Comparison of ENCODE assay signal across 8 mouse cellular contexts in genomic region chr15:85670789-85671700, GRCm38 (mm10).
A peak's percentile ranks its signal among the peaks of the same experiment; 100 is the strongest.
DNase-seq lines count a peak whose midpoint lies in the region; ATAC-seq and TF ChIP-seq lines count a peak whose summit lies in the region.

No protein-coding gene starts in this region.

- peak; percentile 77 for ATAC-seq in hindbrain, postnatal 0 days
- no peak for ATAC-seq in erythroid progenitor cell, adult 5-6 weeks (replicated peaks; ENCODE audit: low FRiP score, poor library complexity, severe bottlenecking)

- intact Hi-C loops in left cerebral cortex, postnatal 14 days (cut with DNase I), result loop anchor here (2.0 kb wide), 2 partner anchors 38 to 58 kb away; no protein-coding TSS in a partner anchor

- H3K4me3 ChIP-seq in hindbrain, postnatal 0 days (ENCODE audit: low read length), result peak overlapping the region; percentile 94
- H3K4me3 ChIP-seq in megakaryocyte, embryonic 14.5 days (replicated peaks), result peak overlapping the region; percentile 90

- peak; percentile 86 for DNase-seq in adipocyte (ENCODE audit: low spot score)
- DNase-seq in cerebellum, adult 9-10 months, result peak; percentile 87
- DNase-seq in gastrocnemius, postnatal 10 days, result peak; percentile 93
- peak; percentile 93 for DNase-seq in hindbrain, postnatal 0 days (ENCODE audit: low spot score)
- peak; percentile 86 to 90 for DNase-seq in left cerebral cortex, postnatal 14 days (ENCODE audit: low spot score in 2 of 2)
- DNase-seq in spleen, adult 18-20 months, result peak; percentile 36 to 37

- H3K36me3 ChIP-seq in hindbrain, postnatal 0 days (ENCODE audit: insufficient read depth, low read length), result no peaks in the 10 kb centered on the region
- H3K36me3 ChIP-seq in megakaryocyte, embryonic 14.5 days (replicated peaks; ENCODE audit: low read length), result no peaks in the 10 kb centered on the region

- no peaks in the 10 kb centered on the region for H3K27me3 ChIP-seq in hindbrain, postnatal 0 days (ENCODE audit: insufficient read depth, low read length)
- peaks cover 82% of the 10 kb centered on the region for H3K27me3 ChIP-seq in megakaryocyte, embryonic 14.5 days (replicated peaks)

- under 1% methylated on average over 116 of the region's 141 CpGs for WGBS in hindbrain, postnatal 0 days

- H3K4me1 ChIP-seq in hindbrain, postnatal 0 days (ENCODE audit: insufficient read depth, low read length), result peaks cover 29% of the 10 kb centered on the region; the same call in 1 of the 2 replicates
- H3K4me1 ChIP-seq in megakaryocyte, embryonic 14.5 days, result peaks cover 32% of the 10 kb centered on the region

- H3K4me2 ChIP-seq in hindbrain, postnatal 0 days (ENCODE audit: low read depth, low read length), result peak overlapping the region; percentile 74

- H3K9ac ChIP-seq in hindbrain, postnatal 0 days (replicated peaks; ENCODE audit: low read length), result peak overlapping the region; percentile 96

- no peak for TF ChIP-seq CTCF in hindbrain, postnatal 0 days (IDR thresholded peaks at IDR 0.05; ENCODE audit: low read depth)

- no peaks in the 10 kb centered on the region for H3K9me3 ChIP-seq in hindbrain, postnatal 0 days (ENCODE audit: low read length)
- no peaks in the 10 kb centered on the region for H3K9me3 ChIP-seq in megakaryocyte, embryonic 14.5 days

- H3K27ac ChIP-seq in hindbrain, postnatal 0 days, result peak overlapping the region; percentile 100

Comparison
In these comparisons a context has a peak if more than half of its experiments do, and no peak if none do; other contexts are left out.
1. DNase-seq: peak in every context shown above with its lines; median percentile 93 in gastrocnemius, postnatal 10 days; 93 in hindbrain, postnatal 0 days; 88 in left cerebral cortex, postnatal 14 days; 87 in cerebellum, adult 9-10 months; 86 in adipocyte; 36 in spleen, adult 18-20 months.